Mouse (Mus musculus): ENCODE data around the gene Gdf3. TPM values are rescaled to one million over a fixed set of nuclear protein-coding genes. Genes with fewer than 3 reads are reported as not detected.

Gene Gdf3
- polyA plus RNA-seq, 1 experiment: 0.06 TPM

DNA sequence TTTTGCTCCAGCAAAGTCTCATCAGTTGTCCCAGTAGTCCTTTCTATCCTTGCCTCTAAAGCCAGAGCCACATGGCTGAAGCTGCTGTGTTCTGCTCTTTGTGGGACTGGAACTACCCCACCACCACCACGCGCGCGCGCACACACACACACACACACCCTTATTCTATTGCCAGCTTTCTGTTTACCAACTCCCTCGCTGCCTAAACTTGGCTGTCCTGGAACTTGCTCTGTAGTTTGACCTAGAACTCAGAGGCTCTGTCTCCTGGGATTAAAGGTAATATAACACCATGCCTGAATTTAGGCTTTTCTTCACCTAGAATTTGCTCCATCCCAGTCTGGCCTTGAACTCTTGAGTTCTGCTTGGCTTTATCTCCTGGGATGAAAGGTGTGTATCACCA, 11.2 kb upstream of the Gdf3 start:
- Histone ChIP-seq H3K4me1 (ENCODE audit: control insufficient read depth, insufficient read depth, low read length) (no peaks in the 10 kb centered on the region), H3K4me3 (ENCODE audit: control insufficient read depth, low read depth, low read length) (no peak overlapping the region), H3K36me3 (ENCODE audit: control insufficient read depth, insufficient read depth, low read length) (no peaks in the 10 kb centered on the region), H3K27me3 (ENCODE audit: control insufficient read depth, insufficient read depth, low read length) (no peaks in the 10 kb centered on the region), H3K27ac (ENCODE audit: control insufficient read depth, insufficient read depth, low read depth, low read length) (no peak overlapping the region)
- TF ChIP-seq CTCF (IDR thresholded peaks at IDR 0.05; ENCODE audit: control insufficient read depth, insufficient read depth, insufficient replicate concordance, low read depth, low read length): no peak
- no peak for TF ChIP-seq POLR2A (IDR thresholded peaks at IDR 0.05; ENCODE audit: control insufficient read depth, low read depth, low read length)

DNA sequence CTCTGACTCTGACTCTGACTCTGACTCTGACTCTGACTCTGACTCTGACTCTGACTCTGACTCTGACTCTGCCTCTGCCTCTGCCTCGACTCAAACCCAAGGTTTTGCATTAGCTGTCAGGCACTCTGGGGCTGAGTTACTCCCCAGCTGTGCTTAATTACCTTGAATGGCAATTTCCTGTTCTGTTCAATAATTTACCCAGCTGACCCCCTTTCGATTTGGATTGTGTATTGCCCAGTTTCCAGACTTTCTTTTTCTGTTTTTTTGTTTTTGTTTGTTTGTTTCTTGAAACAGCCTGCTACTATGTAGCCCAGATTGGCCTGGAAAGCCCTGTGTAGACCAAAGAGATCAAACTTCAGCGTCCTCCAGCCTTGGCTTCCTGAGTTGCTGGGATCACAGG, 6.1 kb upstream of the Gdf3 start:
- no peaks in the 10 kb centered on the region for H3K27me3 ChIP-seq (ENCODE audit: control insufficient read depth, insufficient read depth, low read length)
- no peak overlapping the region for H3K4me3 ChIP-seq (ENCODE audit: control insufficient read depth, low read depth, low read length)
- no peaks in the 10 kb centered on the region for H3K4me1 ChIP-seq (ENCODE audit: control insufficient read depth, insufficient read depth, low read length)
- no peak for TF ChIP-seq CTCF (IDR thresholded peaks at IDR 0.05; ENCODE audit: control insufficient read depth, insufficient read depth, insufficient replicate concordance, low read depth, low read length)
- no peak overlapping the region for H3K27ac ChIP-seq (ENCODE audit: control insufficient read depth, insufficient read depth, low read depth, low read length)
- H3K36me3 ChIP-seq (ENCODE audit: control insufficient read depth, insufficient read depth, low read length): no peaks in the 10 kb centered on the region

DNA sequence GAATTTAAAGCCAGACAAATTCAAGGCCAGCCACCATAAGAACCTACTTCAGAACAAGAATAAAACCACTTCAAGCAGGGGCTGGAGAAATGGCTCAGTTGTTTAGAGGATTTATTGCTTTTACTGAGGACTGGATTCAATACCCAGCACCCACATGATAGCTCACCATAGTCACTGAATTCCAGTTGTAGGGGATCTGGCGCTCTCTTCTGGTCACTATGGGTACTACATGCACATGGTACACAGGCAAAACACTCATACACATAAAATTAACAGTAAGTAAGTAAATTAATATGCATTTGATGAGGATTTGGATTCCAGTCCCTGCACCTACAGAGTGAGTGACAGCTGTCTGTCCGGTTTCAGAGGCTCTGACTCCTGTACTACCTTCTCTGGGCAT, 4.2 kb upstream of the Gdf3 start:
- Histone ChIP-seq H3K36me3 (ENCODE audit: control insufficient read depth, insufficient read depth, low read length) (no peaks in the 10 kb centered on the region), H3K27ac (ENCODE audit: control insufficient read depth, insufficient read depth, low read depth, low read length) (no peak overlapping the region), H3K4me3 (ENCODE audit: control insufficient read depth, low read depth, low read length) (no peak overlapping the region), H3K4me1 (ENCODE audit: control insufficient read depth, insufficient read depth, low read length) (peaks cover 7% of the 10 kb centered on the region), H3K27me3 (ENCODE audit: control insufficient read depth, insufficient read depth, low read length) (no peaks in the 10 kb centered on the region)
- peak; percentile 21; the same call in 1 of the 2 replicates for TF ChIP-seq CTCF (IDR thresholded peaks at IDR 0.05; ENCODE audit: control insufficient read depth, insufficient read depth, insufficient replicate concordance, low read depth, low read length)
- TF ChIP-seq POLR2A (IDR thresholded peaks at IDR 0.05; ENCODE audit: control insufficient read depth, low read depth, low read length): no peak

DNA sequence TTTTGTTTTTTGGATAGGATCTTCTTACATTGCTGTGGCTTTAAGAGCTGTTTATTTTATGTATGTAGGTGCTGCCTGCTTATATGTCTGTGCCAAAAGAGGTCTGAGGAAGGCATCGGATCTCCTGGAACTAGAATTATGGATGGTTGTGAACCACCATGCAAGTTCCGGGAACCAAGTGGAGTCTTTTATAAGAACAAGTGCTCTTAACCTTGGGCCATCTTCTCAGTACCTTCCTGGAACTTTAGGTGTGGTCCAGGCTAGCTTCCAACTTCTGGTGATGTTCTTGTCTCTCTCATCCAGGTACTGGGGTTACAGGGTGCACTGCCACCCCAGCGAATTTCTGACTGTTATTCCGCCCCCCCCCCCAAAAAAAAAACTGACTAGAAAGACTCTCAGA, 2.5 kb upstream of the Gdf3 start:
- no peak overlapping the region for H3K4me3 ChIP-seq (ENCODE audit: control insufficient read depth, low read depth, low read length)
- no peaks in the 10 kb centered on the region for H3K36me3 ChIP-seq (ENCODE audit: control insufficient read depth, insufficient read depth, low read length)
- peaks cover 9% of the 10 kb centered on the region for H3K4me1 ChIP-seq (ENCODE audit: control insufficient read depth, insufficient read depth, low read length)
- no peaks in the 10 kb centered on the region for H3K27me3 ChIP-seq (ENCODE audit: control insufficient read depth, insufficient read depth, low read length)
- TF ChIP-seq CTCF (IDR thresholded peaks at IDR 0.05; ENCODE audit: control insufficient read depth, insufficient read depth, insufficient replicate concordance, low read depth, low read length) (no peak), POLR2A (IDR thresholded peaks at IDR 0.05; ENCODE audit: control insufficient read depth, low read depth, low read length) (no peak)
- no peak overlapping the region for H3K27ac ChIP-seq (ENCODE audit: control insufficient read depth, insufficient read depth, low read depth, low read length)

DNA sequence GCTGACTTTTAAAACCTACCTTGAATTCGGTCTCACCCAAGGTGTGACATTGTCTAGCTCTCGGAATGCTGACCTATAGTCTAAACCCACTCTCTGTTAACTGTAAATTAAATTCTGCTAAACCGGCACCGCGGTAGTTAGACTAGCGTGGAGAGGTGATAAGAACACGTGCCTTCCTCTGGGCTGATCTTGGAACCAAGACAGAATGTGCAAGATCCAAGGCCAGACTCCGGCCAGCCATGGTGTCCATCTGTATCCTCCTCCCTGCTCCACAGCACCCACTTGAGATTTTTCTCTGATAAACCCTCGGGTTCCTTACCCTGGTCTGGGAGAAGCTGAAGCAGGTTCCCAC, 534 bp downstream of the Gdf3 start:
- TF ChIP-seq POLR2A (IDR thresholded peaks at IDR 0.05; ENCODE audit: control insufficient read depth, low read depth, low read length) (no peak), CTCF (IDR thresholded peaks at IDR 0.05; ENCODE audit: control insufficient read depth, insufficient read depth, insufficient replicate concordance, low read depth, low read length) (no peak)
- Histone ChIP-seq H3K27ac (ENCODE audit: control insufficient read depth, insufficient read depth, low read depth, low read length) (no peak overlapping the region), H3K4me3 (ENCODE audit: control insufficient read depth, low read depth, low read length) (no peak overlapping the region), H3K4me1 (ENCODE audit: control insufficient read depth, insufficient read depth, low read length) (peaks cover 9% of the 10 kb centered on the region), H3K27me3 (ENCODE audit: control insufficient read depth, insufficient read depth, low read length) (no peaks in the 10 kb centered on the region), H3K36me3 (ENCODE audit: control insufficient read depth, insufficient read depth, low read length) (no peaks in the 10 kb centered on the region)

DNA sequence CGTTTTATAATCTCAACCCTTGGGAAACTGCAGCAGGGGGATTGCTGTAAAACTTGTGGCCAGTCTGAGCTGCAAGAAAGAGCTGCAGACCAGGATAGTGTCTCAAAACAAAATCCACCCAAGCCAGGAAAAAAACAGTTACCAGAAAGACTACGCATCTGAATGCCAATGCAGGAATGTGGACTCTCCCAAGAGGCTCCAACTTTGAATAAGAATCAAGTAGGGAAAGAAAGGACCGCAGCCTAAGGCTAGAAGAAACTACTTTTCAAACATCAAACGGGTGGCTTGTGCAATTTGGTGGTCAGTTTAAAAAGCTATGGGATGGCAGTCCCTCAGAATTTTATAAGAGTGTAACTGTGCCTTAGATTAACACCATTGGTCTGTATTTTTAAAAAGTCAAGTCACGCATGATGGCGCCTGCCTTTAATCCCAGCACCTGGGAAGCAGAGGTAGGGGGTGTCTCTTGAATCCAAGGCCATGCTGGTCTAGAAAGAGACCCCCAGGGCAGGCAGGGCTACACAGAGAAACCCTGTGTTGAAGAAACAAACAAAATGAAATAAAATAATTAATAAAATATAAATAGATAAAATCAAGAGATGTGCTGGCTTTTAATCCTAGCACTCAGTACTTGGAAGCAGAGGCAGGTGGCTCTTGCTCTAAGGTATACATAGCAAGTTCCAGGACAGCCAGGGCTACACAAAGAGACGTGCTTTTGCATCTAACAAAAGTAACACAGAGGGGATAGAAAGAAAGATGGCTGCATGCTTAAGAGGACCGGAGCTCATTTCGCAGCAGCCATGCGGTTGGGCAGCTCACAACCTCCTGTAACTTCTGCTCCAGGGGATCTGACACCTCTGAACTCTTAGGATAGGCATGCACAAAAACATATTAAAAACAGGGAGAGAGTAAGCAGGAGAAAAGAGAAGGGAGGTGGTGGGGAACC, 1.2 kb downstream of the Gdf3 start:
- H3K27me3 ChIP-seq (ENCODE audit: control insufficient read depth, insufficient read depth, low read length): no peaks in the 10 kb centered on the region
- H3K36me3 ChIP-seq (ENCODE audit: control insufficient read depth, insufficient read depth, low read length): no peaks in the 10 kb centered on the region
- H3K4me1 ChIP-seq (ENCODE audit: control insufficient read depth, insufficient read depth, low read length): peaks cover 9% of the 10 kb centered on the region
- H3K27ac ChIP-seq (ENCODE audit: control insufficient read depth, insufficient read depth, low read depth, low read length): no peak overlapping the region
- TF ChIP-seq CTCF (IDR thresholded peaks at IDR 0.05; ENCODE audit: control insufficient read depth, insufficient read depth, insufficient replicate concordance, low read depth, low read length): no peak
- no peak for TF ChIP-seq POLR2A (IDR thresholded peaks at IDR 0.05; ENCODE audit: control insufficient read depth, low read depth, low read length)
- H3K4me3 ChIP-seq (ENCODE audit: control insufficient read depth, low read depth, low read length): no peak overlapping the region

DNA sequence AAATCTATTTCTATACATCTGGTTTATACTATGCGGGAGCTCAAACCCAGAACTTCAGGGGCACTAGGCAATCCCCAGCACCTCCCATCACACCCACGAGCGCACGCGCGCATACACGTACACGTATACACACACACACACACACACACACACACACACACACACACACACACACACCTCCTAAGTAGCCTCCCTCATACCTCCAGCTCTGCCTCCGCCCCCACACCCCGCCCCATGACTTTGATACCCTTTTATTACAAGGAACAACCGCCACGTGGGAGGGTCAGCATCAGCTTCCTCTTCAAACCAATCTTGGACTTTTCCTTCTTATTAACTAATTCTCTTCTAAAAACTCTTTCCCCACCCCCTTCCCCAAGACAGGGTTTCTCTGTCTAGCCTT, 2.2 kb downstream of the Gdf3 start:
- no peak overlapping the region for H3K4me3 ChIP-seq (ENCODE audit: control insufficient read depth, low read depth, low read length)
- no peaks in the 10 kb centered on the region for H3K36me3 ChIP-seq (ENCODE audit: control insufficient read depth, insufficient read depth, low read length)
- H3K27me3 ChIP-seq (ENCODE audit: control insufficient read depth, insufficient read depth, low read length): no peaks in the 10 kb centered on the region
- peaks cover 9% of the 10 kb centered on the region for H3K4me1 ChIP-seq (ENCODE audit: control insufficient read depth, insufficient read depth, low read length)
- no peak overlapping the region for H3K27ac ChIP-seq (ENCODE audit: control insufficient read depth, insufficient read depth, low read depth, low read length)
- TF ChIP-seq CTCF (IDR thresholded peaks at IDR 0.05; ENCODE audit: control insufficient read depth, insufficient read depth, insufficient replicate concordance, low read depth, low read length): no peak
- TF ChIP-seq POLR2A (IDR thresholded peaks at IDR 0.05; ENCODE audit: control insufficient read depth, low read depth, low read length): no peak
